Mouse (Mus musculus): ENCODE data around the gene Klhdc8a. TPM values are rescaled to one million over a fixed set of nuclear protein-coding genes. Genes with fewer than 3 reads are reported as not detected.

The Klhdc8a gene
- 0.10 and 0.35 TPM in 2 replicates for polyA plus RNA-seq (2015; fragmentation: Nextera tagmentation; extraction: Ambion mirVana)

DNA sequence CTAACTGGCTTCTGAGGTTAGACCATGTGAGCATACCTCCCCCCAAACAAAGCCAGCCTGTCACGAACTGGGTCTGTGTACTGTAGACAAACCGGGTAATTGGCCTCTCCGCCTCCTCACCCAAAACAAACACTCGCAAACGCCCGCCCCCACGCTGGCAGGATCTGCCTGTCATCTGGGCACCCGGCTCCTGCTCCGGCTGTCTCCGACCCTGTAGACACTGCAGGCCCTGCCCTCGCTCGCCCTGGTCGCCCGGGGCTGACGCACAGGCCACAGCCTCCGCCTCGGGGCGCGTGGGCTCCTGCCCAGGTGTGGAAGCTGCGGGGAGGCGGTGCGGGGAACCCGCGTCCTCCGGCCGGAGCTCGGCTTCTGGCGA is at the start of gene Klhdc8a:
Gene Klhdc8a (plus strand): TSS at position 202 of the 376 bp plus-strand sequence.

DNA sequence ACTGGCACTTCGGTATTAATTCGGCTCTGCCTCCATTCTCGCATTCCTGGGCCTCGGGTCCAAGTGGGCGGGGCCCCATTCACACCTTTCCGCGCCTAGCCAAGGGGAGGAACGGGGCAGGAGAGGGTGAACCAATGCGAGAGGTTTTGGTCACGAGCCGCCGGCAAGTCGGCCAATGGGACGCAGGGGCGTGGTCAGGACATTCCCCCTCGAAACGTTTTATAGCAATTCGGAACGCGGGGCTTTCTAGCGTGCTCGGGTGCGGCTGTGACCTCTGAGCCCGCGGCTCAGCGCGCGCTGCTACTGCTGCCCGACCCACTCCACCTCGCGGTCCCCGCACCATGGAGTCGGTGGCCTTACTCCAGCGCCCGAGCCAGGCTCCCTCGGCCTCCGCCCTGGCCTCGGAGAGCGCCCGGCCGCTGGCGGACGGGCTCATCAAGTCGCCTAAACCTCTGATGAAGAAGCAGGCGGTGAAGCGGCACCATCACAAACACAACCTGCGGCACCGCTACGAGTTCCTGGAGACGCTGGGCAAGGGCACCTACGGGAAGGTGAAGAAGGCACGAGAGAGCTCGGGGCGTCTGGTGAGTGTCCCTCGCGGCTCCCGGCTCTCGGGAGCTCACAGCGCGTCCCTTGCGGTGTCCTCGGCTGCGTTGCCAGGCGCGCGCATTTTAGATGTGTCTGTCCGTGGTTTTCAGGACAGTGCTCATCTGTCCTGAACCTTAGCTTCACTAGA is 17.6 kb downstream of the Klhdc8a start, which contains the start of gene Nuak2:
Gene Nuak2 (plus strand): TSS at position 238 of the 736 bp plus-strand sequence.

Other genes starting within 250 kb of the Klhdc8a start
- 4.3 and 6.4 TPM in 2 replicates for gene Mfsd4a, start 230.6 kb upstream of the Klhdc8a start, polyA plus RNA-seq (2015; fragmentation: Nextera tagmentation; extraction: Ambion mirVana)
- gene Cdk18, start 158.9 kb upstream of the Klhdc8a start, polyA plus RNA-seq (2015; fragmentation: Nextera tagmentation; extraction: Ambion mirVana): 0.29 and 0.39 TPM in 2 replicates
- not detected in 2 replicates for gene Lemd1, start 107.2 kb upstream of the Klhdc8a start, polyA plus RNA-seq (2015; fragmentation: Nextera tagmentation; extraction: Ambion mirVana)
- 0.02 TPM in 1 of 2 replicates, not detected in the other for gene AC124108.1, start 107.2 kb upstream of the Klhdc8a start, polyA plus RNA-seq (2015; fragmentation: Nextera tagmentation; extraction: Ambion mirVana)
- gene Gm10188, start 68.9 kb upstream of the Klhdc8a start, polyA plus RNA-seq (2015; fragmentation: Nextera tagmentation; extraction: Ambion mirVana): not detected in 2 replicates
- gene Nuak2, start 17.5 kb downstream of the Klhdc8a start, polyA plus RNA-seq (2015; fragmentation: Nextera tagmentation; extraction: Ambion mirVana): 4.6 and 6.6 TPM in 2 replicates
- 239 and 263 TPM in 2 replicates for gene Tmcc2, start 92.7 kb downstream of the Klhdc8a start, polyA plus RNA-seq (2015; fragmentation: Nextera tagmentation; extraction: Ambion mirVana)
- 6.5 and 8.3 TPM in 2 replicates for gene Dstyk, start 118.9 kb downstream of the Klhdc8a start, polyA plus RNA-seq (2015; fragmentation: Nextera tagmentation; extraction: Ambion mirVana)
- 21.5 and 24.5 TPM in 2 replicates for gene Rbbp5, start 178.7 kb downstream of the Klhdc8a start, polyA plus RNA-seq (2015; fragmentation: Nextera tagmentation; extraction: Ambion mirVana)
- 1.0 and 1.2 TPM in 2 replicates for gene Tmem81, start 207.6 kb downstream of the Klhdc8a start, polyA plus RNA-seq (2015; fragmentation: Nextera tagmentation; extraction: Ambion mirVana)
- gene Cntn2, start 244.6 kb downstream of the Klhdc8a start, polyA plus RNA-seq (2015; fragmentation: Nextera tagmentation; extraction: Ambion mirVana): 0.02 TPM in 1 of 2 replicates, not detected in the other